Mouse (Mus musculus): Measurements from ENCODE around the gene Gpn2.
A peak's percentile ranks its signal among the peaks of the same experiment; 100 is the strongest.

Gpn2 gene

GRCm38 (mm10) chr4:133596084-133596483 is 11.9 kb downstream of the Gpn2 start:
- no peak for DNase-seq

- no peak for DNase-seq
Observed at GRCm38 (mm10) chr4:133598616-133599015, 14.5 kb downstream of the Gpn2 start.

GRCm38 (mm10) chr4:133599116-133599515 is 15.0 kb downstream of the Gpn2 start:
- DNase-seq, result no peak

GRCm38 (mm10) chr4:133599571-133600073 is 15.5 kb downstream of the Gpn2 start:
- DNase-seq, result peak; percentile 63

GRCm38 (mm10) chr4:133600306-133600705 is 16.1 kb downstream of the Gpn2 start:
- DNase-seq, result no peak

DNA sequence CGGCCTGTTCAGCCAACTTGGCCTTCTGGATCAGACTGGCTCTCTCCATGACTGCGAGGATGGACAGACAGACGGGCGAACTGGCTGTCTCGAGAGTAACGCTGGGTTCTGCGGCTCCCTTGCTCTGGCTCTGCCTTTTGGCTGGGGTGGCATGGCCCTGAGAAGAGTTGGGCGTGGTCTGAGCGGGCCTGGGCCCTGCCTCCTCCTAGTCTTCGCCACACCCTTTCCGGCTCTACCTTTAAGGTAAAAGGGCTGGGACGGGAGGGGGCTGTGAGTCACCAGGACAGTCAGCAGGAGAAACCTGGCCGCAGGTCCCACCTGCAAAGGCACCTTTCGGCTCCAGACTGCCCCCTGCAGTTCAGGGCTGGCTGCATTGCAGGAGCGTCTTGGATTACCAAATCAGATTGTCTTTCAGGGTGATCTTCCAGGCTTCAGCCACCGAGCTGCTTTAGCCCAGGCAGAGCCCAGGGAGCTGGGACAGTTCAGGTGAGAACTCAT is 17.6 kb downstream of the Gpn2 start, which contains the start of gene Sfn:
Gene Sfn (minus strand): TSS at position 448 of the 498 bp plus-strand sequence.
- peak; percentile 71 for DNase-seq

DNA sequence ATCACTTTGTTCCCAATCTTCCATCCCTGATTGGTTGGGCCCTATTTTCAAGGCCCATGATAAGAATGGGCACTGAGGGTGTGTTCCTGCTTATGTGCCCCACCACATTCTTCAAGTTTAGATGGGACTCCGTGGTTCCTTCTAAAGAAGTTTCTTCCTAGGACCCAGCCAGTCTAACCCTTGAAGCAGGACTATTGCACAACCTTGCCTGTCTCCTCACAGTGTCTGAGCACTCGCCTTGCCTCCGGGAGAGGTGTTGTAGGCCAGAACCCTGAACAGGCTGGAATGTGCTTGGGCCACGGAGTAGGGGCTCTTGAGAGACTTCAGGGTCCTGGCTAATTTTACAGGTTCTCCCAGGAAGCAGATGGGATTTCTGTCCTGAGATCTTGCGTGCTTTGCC is 18.9 kb downstream of the Gpn2 start:
- no peak for DNase-seq

DNA sequence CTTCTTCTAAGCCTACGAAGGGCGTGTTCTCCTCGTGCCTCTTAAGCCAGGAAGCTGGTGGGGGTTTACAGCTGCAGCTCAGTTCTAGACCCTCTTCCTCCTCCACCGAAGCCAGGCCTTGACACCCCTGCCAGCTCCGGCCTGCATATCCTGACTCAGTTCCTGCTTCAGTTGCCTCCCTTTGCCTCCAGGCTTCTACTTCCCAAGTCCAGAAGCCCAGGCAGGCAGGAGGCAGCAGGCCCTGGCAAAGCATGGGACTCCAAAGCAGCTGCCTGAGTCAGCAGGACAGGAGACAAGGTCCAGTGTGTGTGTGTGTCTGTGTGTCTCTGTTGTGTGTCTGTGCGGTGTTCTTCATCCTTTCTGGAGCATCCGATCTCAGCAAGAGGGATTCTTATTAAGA is 20.0 kb downstream of the Gpn2 start:
- DNase-seq, result no peak

GRCm38 (mm10) chr4:133604856-133605255 is 20.7 kb downstream of the Gpn2 start:
- no peak for DNase-seq

DNA sequence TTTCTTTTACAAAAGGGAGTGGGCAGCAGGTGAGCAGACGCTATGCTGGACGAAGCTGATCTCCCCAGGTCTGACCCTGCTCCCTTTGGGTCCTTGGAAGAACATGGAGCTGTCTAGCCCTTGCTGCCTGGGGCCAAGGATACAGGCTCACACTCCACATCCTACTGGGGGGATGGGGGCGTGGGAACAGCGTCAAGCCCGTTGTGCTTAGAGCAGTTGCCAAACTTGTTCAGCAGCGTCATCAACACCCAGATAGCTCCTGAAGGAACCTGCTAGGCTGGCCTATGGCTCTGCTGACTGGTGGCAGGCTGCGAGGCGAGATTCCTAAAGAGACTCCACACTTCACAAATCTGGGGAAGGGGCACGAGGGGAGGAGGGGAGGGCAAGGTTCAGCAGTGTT is 21.2 kb downstream of the Gpn2 start:
- DNase-seq, result no peak

GRCm38 (mm10) chr4:133607284-133607683 is 23.1 kb downstream of the Gpn2 start:
- DNase-seq, result no peak

DNA sequence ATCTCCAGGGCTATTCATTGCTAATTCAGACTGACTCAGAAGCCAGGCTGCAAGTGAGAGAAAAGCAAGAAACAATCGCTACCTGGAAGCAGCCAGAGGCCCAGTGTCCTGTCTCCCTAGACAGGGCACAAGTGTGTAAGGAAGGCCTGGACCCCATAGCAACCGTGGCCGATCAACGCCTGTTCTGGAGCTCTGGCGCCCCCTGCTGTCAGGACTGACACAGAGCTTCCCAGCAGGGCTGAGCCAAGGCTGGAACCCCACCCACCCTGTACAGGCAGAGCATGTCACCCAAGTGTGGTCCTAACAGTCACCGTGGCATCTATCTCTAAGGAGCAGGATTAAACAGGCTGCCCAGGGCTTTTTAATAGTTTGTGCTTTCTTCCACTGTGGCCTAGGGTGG is 25.6 kb downstream of the Gpn2 start:
- DNase-seq, result peak; percentile 86

- no peak for DNase-seq
Observed at GRCm38 (mm10) chr4:133611815-133612214, 27.7 kb downstream of the Gpn2 start.

DNA sequence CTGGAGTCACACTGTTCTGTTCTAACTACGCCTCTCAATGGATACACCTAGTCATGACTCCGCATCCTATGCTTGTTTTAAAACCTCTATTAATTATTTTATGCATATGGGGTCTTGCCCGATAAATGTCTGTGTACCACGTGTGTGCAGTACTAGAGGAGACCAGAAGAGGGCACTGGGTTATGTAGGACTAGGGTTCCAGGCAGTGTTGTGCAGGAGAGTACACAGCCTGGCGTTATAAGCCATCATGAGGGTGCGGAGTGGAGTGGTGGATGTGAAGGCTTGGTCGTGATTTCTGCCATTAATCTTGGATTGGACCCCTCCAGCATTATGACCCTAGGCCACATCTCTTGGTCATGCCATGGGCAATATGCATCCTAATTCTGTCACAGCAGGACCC is 28.3 kb downstream of the Gpn2 start:
- no peak for DNase-seq

DNA sequence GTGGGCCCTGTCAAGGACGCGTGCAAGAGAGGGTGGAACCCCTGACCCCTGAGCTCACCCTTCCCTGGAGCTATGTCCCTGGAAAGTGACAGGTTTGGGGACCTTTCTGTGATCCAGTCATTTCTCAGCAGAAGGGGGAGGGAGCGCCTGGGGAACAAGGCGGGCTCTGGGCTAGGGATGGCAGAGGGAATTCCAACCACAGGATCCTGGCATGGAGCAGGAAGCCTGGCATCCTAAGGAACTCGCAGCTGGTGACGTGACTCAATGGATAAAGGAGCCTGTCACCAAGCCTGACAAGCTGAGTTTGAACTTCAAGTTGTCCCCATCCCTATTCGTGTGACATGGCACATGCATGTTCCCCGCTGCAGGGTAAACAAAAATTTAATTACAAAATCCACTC is 28.9 kb downstream of the Gpn2 start:
- no peak for DNase-seq

DNA sequence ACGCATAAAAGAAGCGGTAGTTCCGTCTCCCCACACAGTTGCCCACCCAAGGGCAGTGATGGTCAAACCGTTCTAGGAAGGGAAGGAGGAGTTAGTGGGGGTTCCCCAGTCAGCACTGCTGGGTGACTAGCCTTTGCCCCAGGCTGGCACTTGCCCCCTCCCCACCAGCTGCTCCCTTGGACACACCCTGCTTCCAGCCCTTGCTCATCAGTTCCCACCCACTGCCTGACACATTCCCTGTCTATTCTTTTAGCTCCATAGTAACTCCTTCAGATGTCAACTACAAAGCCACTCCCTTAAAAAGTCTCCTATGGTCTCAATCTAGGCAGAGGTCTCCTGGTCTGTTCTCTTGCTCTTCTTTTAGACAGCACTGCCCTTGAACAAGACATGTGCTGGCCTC is 29.7 kb downstream of the Gpn2 start:
- no peak for DNase-seq

GRCm38 (mm10) chr4:133614274-133614761 is 30.2 kb downstream of the Gpn2 start:
- DNase-seq, result no peak

DNA sequence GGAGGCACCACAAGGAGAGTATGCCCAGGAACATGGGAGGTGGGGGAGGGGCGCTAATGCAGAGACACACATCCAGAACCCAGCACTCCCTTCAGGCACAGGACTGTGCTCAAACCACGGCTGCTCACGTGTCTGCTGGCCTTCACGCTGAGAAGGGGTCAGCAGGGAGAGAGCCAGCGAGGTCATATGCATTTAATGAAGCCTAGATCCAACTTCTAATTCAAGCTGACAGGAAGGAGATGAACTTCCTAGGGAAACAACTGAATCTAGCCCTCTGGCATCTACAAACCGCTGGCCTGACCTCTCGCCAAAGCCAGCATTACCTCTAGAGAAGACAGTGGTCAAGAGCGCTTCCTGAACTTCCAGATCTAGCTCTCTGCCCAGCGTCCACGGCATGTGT is 31.3 kb downstream of the Gpn2 start:
- no peak for DNase-seq

DNA sequence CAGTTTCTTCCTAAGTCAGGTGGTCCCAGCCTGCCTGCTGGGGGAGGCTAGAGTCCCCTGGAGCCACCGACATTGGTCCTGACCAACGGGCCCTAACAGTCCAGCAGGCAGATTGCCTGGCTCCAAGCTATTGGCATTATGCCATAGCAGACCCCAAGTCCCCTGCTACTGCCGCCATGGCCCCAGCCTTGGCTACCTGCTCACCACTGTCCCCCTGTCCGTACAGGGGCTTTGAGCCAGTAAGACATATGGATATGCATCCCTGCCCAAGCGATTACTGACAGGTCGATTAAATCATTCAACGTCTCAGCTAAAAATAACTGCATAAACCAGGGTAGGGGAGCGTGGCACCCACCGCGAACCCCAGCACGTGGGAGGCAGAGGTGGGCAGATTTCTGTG is 33.8 kb downstream of the Gpn2 start:
- DNase-seq, result no peak

- DNase-seq, result peak; percentile 45
Observed at GRCm38 (mm10) chr4:133619473-133620136, 35.4 kb downstream of the Gpn2 start.

- DNase-seq, result peak; percentile 51
Observed at GRCm38 (mm10) chr4:133620668-133621067, 36.5 kb downstream of the Gpn2 start.

- DNase-seq, result peak; percentile 64
Observed at GRCm38 (mm10) chr4:133622161-133622695, 38.1 kb downstream of the Gpn2 start.

DNA sequence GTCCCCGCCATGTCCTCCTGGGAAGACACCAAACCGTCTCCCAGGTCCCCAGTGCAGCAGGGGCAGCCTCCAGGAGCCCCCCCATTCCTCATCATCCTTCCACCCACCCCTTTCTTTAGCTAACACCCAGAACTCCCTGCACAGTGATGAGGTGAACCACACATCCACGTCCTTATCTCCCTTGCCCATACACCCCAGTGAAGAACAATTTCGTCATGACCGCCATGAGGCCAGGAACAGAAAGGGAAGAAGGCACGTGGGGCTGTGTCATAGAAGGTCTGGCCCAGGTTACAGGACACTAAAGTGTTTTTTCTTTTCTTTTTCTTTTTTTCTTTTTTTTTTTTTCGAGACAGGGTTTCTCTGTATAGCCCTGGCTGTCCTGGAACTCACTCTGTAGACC is 40.7 kb downstream of the Gpn2 start:
- no peak for DNase-seq

DNA sequence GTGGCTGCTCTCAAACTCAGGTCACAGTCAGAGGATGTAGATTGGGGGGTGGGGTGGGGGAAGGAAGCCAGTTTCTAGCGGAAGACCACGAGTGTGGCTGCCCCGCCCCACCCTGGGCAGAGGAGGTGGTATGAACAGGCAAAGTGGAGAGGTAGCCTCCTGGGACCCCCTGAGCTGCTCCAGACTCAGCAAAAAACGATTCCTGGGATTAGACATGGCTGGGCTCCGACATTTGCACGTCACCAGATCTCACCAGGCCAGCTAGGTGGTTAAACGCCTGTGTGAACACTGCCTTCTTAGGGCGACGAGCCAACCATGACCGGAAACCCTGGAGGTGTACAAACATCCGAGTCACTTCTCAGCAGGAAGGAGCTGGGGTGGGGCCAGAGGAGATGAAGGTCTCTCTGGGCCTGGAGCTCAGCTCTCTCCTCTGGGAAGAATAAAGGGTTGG is 41.5 kb downstream of the Gpn2 start:
- peak; percentile 81 for DNase-seq

Data from thymus, postnatal 14 days (tissue).